Mouse (Mus musculus) stomach, embryonic 16.5 days (tissue): ENCODE measurements around the gene Prrt2. TPM values are rescaled to one million over a fixed set of nuclear protein-coding genes. Genes with fewer than 3 reads are reported as not detected.

ENCODE experiments used
- ATAC-seq: fragments of 200-750 bp; cut with Nextera tagmentation; 2 replicates; pipeline ENCODE4 v1.8.0; 2017; ENCODE audit warnings: moderate number of reproducible peaks, moderate TSS enrichment; ENCODE audit not compliant: insufficient read depth, low FRiP score
- H3K27ac ChIP-seq: fragments of 300-500 bp; sonication (generic); 2 replicates; pipeline ENCODE4 v1.5.1; 2014; ENCODE audit warnings: low read length
- H3K27me3 ChIP-seq: fragments of 300-500 bp; sonication (generic); 2 replicates; pipeline ENCODE4 v1.6.1; 2014; ENCODE audit warnings: low read length, control low read depth, mixed read lengths; ENCODE audit not compliant: control insufficient read depth, insufficient read depth
- H3K36me3 ChIP-seq: fragments of 300-500 bp; sonication (generic); 2 replicates; pipeline ENCODE4 v1.6.1; 2014; ENCODE audit warnings: low read length; ENCODE audit not compliant: control insufficient read depth, insufficient read depth
- H3K4me1 ChIP-seq: fragments of 300-500 bp; sonication (generic); 2 replicates; pipeline ENCODE4 v1.6.1; 2014; ENCODE audit warnings: low read length, control low read depth, mixed read lengths; ENCODE audit not compliant: control insufficient read depth, insufficient read depth
- H3K4me2 ChIP-seq: fragments of 300-500 bp; sonication (generic); 2 replicates; pipeline ENCODE4 v1.6.1; 2014; ENCODE audit warnings: low read depth, low read length, mixed read lengths
- H3K4me3 ChIP-seq: fragments of 300-500 bp; sonication (generic); replicated peaks from 2 replicates; pipeline ENCODE4 v1.5.1; 2014; ENCODE audit warnings: mild to moderate bottlenecking, low read length
- H3K9ac ChIP-seq: fragments of 300-500 bp; sonication (generic); 2 replicates; pipeline ENCODE4 v1.6.1; 2014; ENCODE audit warnings: low read length
- H3K9me3 ChIP-seq: fragments of 300-500 bp; sonication (generic); replicated peaks from 2 replicates; pipeline ENCODE4 v1.6.1; 2016; ENCODE audit warnings: low read length, control low read depth; ENCODE audit not compliant: control insufficient read depth
- WGBS: fragments of 180-500 bp; shearing (Covaris S2); extraction: QIAGEN DNeasy Blood & Tissue Kit; methylation state at CpG from one replicate; pipeline ENCODE4 v1.1.7; 2014; 5-methylcytosine and 5-hydroxymethylcytosine counted together
- microRNA-seq: library from miRNA; unstranded; fragments of <30 nt; microRNA quantifications from one replicate; pipeline ENCODE4, GENCODE M21; 2016
- polyA plus RNA-seq: library from polyadenylated mRNA; unstranded; fragments of >200 nt; fragmentation: Nextera tagmentation; extraction: Ambion mirVana; gene quantifications from 2 replicates; pipeline ENCODE4 v1.2.1, GENCODE M21; 2015

Gene Prrt2
- polyA plus RNA-seq, 1 experiment from 2014 or later = 8.5 TPM

- H3K27me3 ChIP-seq = no peaks in the 10 kb centered on the region
- no peaks in the 10 kb centered on the region for H3K4me1 ChIP-seq
- peaks cover 8% of the 10 kb centered on the region; the same call in 1 of the 2 replicates for H3K36me3 ChIP-seq
- H3K4me2 ChIP-seq = peak within 1 kb of the TSS; percentile 74
- peak within 1 kb of the TSS; percentile 98 for H3K9ac ChIP-seq
- peak within 1 kb of the TSS; percentile 97 for H3K27ac ChIP-seq
- peak within 1 kb of the TSS; percentile 98 for H3K4me3 ChIP-seq
- H3K9me3 ChIP-seq = no peaks in the 10 kb centered on the region
- peak; percentile 95 for ATAC-seq
- under 1% methylated on average over 55 of the region's 55 CpGs for WGBS
Observed at GRCm38 (mm10) chr7:126975950-126976866, 44.8 kb downstream of the Prrt2 start, which contains the start of gene Cdiptos. TSS of gene Cdiptos (minus strand) at chr7:126976098.

GRCm38 (mm10) chr7:126975893-126975949, 45.3 kb downstream of the Prrt2 start, which contains the start of gene Cdipt:
TSS of gene Cdipt (plus strand) at chr7:126975914.
- no peak for ATAC-seq
- 17% methylated on average over 1 of the region's 1 CpGs for WGBS
- Histone ChIP-seq H3K4me3 (peak within 1 kb of the TSS; percentile 98), H3K4me1 (no peaks in the 10 kb centered on the region), H3K9me3 (no peaks in the 10 kb centered on the region), H3K36me3 (peaks cover 8% of the 10 kb centered on the region; the same call in 1 of the 2 replicates), H3K9ac (peak within 1 kb of the TSS; percentile 98), H3K4me2 (peak within 1 kb of the TSS; percentile 74), H3K27ac (peak within 1 kb of the TSS; percentile 97), H3K27me3 (no peaks in the 10 kb centered on the region)

GRCm38 (mm10) chr7:126975493-126975892, 45.5 kb downstream of the Prrt2 start:
- 11% methylated on average over 8 of the region's 8 CpGs for WGBS
- ATAC-seq = no peak
- Histone ChIP-seq H3K9me3 (no peaks in the 10 kb centered on the region), H3K9ac (peak overlapping the region; percentile 98), H3K36me3 (peaks cover 8% of the 10 kb centered on the region; the same call in 1 of the 2 replicates), H3K27me3 (no peaks in the 10 kb centered on the region), H3K27ac (peak overlapping the region; percentile 97), H3K4me2 (peak overlapping the region; percentile 74), H3K4me3 (peak overlapping the region; percentile 98), H3K4me1 (no peaks in the 10 kb centered on the region)

Small RNA genes within 50 kb of the gene (microRNA-seq; reads per million reads assigned to microRNA genes)
- gene Gm44343 = not detected

Other genes starting within 250 kb of the Prrt2 start
- 60.6 and 65.9 TPM in 2 replicates for gene Ypel3, start 244.3 kb downstream of the Prrt2 start, polyA plus RNA-seq
- 0.27 and 0.47 TPM in 2 replicates for gene Tbx6, start 239.7 kb downstream of the Prrt2 start, polyA plus RNA-seq
- 180 and 192 TPM in 2 replicates for gene Ppp4c, start 228.7 kb downstream of the Prrt2 start, polyA plus RNA-seq
- 1.1 and 1.3 TPM in 2 replicates for gene Fam57b, start 223.5 kb downstream of the Prrt2 start, polyA plus RNA-seq
- not detected in 2 replicates for gene 4930451I11Rik, start 189.6 kb downstream of the Prrt2 start, polyA plus RNA-seq
- gene Doc2a, start 173.8 kb downstream of the Prrt2 start, polyA plus RNA-seq = 0.89 TPM in 1 of 2 replicates, not detected in the other
- gene Hirip3, start 159.2 kb downstream of the Prrt2 start, polyA plus RNA-seq = 22.9 and 24.4 TPM in 2 replicates
- 62.2 and 64.8 TPM in 2 replicates for gene Ino80e, start 158.8 kb downstream of the Prrt2 start, polyA plus RNA-seq
- 40.1 and 43.3 TPM in 2 replicates for gene Taok2, start 136.5 kb downstream of the Prrt2 start, polyA plus RNA-seq
- gene Tmem219, start 98.3 kb downstream of the Prrt2 start, polyA plus RNA-seq = 30.2 and 34.1 TPM in 2 replicates
- 11.3 and 12.8 TPM in 2 replicates for gene Kctd13, start 92.3 kb downstream of the Prrt2 start, polyA plus RNA-seq
- 0.18 and 0.45 TPM in 2 replicates for gene Asphd1, start 71.6 kb downstream of the Prrt2 start, polyA plus RNA-seq
- gene Sez6l2, start 70.6 kb downstream of the Prrt2 start, polyA plus RNA-seq = 1.3 and 1.9 TPM in 2 replicates
- 110 and 125 TPM in 2 replicates for gene Cdipt, start 45.3 kb downstream of the Prrt2 start, polyA plus RNA-seq
- gene Cdiptos, start 45.1 kb downstream of the Prrt2 start, polyA plus RNA-seq = 1.5 and 2.1 TPM in 2 replicates
- gene Mvp, start 6.6 kb downstream of the Prrt2 start, polyA plus RNA-seq = 28.0 and 28.3 TPM in 2 replicates
- gene Pagr1b, start 4.7 kb downstream of the Prrt2 start, polyA plus RNA-seq = 0.36 TPM in 1 of 2 replicates, not detected in the other
- gene Pagr1a, start 3.9 kb downstream of the Prrt2 start, polyA plus RNA-seq = 43.5 and 56.6 TPM in 2 replicates
- 31.1 and 39.0 TPM in 2 replicates for gene Gm42742, start 114 bp downstream of the Prrt2 start, polyA plus RNA-seq
- 23.2 and 27.9 TPM in 2 replicates for gene Maz, start 5.8 kb upstream of the Prrt2 start, polyA plus RNA-seq
- 91.5 and 92.2 TPM in 2 replicates for gene Kif22, start 21.3 kb upstream of the Prrt2 start, polyA plus RNA-seq
- 29.5 and 61.7 TPM in 2 replicates for gene Zg16, start 66.1 kb upstream of the Prrt2 start, polyA plus RNA-seq
- gene AI467606, start 70.1 kb upstream of the Prrt2 start, polyA plus RNA-seq = 6.6 and 7.5 TPM in 2 replicates
- gene Qprt, start 101.0 kb upstream of the Prrt2 start, polyA plus RNA-seq = 4.7 and 4.8 TPM in 2 replicates
- 0.77 and 1.3 TPM in 2 replicates for gene Spn, start 116.6 kb upstream of the Prrt2 start, polyA plus RNA-seq
- 43.7 and 47.7 TPM in 2 replicates for gene Cd2bp2, start 174.8 kb upstream of the Prrt2 start, polyA plus RNA-seq
- 15.4 and 15.7 TPM in 2 replicates for gene Tbc1d10b, start 187.3 kb upstream of the Prrt2 start, polyA plus RNA-seq
- gene Mylpf, start 187.7 kb upstream of the Prrt2 start, polyA plus RNA-seq = 23.9 and 312 TPM in 2 replicates
- 27.1 and 28.5 TPM in 2 replicates for gene Zfp553, start 211.8 kb upstream of the Prrt2 start, polyA plus RNA-seq
- gene Sept1, start 211.9 kb upstream of the Prrt2 start, polyA plus RNA-seq = 14.7 and 15.0 TPM in 2 replicates
- 35.5 and 37.8 TPM in 2 replicates for gene Zfp771, start 223.1 kb upstream of the Prrt2 start, polyA plus RNA-seq
- 131 and 145 TPM in 2 replicates for gene Dctpp1, start 239.5 kb upstream of the Prrt2 start, polyA plus RNA-seq